Mouse (Mus musculus) liver, postnatal 0 days (tissue): Measurements from ENCODE around the gene Idua. TPM values are rescaled to one million over a fixed set of nuclear protein-coding genes. Genes with fewer than 3 reads are reported as not detected.

Experiments used
- ATAC-seq: fragments of 200-750 bp; cut with Nextera tagmentation; 2 replicates; pipeline ENCODE4 v1.8.0; 2017; ENCODE audit warnings: mild to moderate bottlenecking, moderate library complexity
- DNase-seq: peaks from one replicate; pipeline ENCODE4 v3.0.0-alpha.2; 2016
- H3K27ac ChIP-seq: fragments of 300-500 bp; sonication (generic); 2 replicates; pipeline ENCODE4 v1.5.1; 2014; ENCODE audit warnings: antibody characterized with exemption, moderate library complexity, mild to moderate bottlenecking, low read depth
- H3K27me3 ChIP-seq: fragments of 300-500 bp; sonication (generic); 2 replicates; pipeline ENCODE4 v1.6.1; 2014; ENCODE audit warnings: low read length, control low read depth, mixed read lengths; ENCODE audit not compliant: insufficient read depth
- H3K36me3 ChIP-seq: fragments of 300-500 bp; sonication (generic); replicated peaks from 2 replicates; pipeline ENCODE4 v1.6.1; 2014; ENCODE audit warnings: mild to moderate bottlenecking, control low read depth, low read length, moderate library complexity, mixed read lengths; ENCODE audit not compliant: insufficient read depth
- H3K4me1 ChIP-seq: fragments of 300-500 bp; sonication (generic); 2 replicates; pipeline ENCODE4 v1.6.1; 2014; ENCODE audit warnings: antibody characterized with exemption, mild to moderate bottlenecking, control low read depth; ENCODE audit not compliant: insufficient read depth
- H3K4me2 ChIP-seq: fragments of 300-500 bp; sonication (generic); 2 replicates; pipeline ENCODE4 v1.6.1; 2014; ENCODE audit warnings: low read depth, mild to moderate bottlenecking, low read length, moderate library complexity, mixed read lengths
- H3K4me3 ChIP-seq: fragments of 300-500 bp; sonication (generic); 2 replicates; pipeline ENCODE4 v1.5.1; 2014; ENCODE audit warnings: low read depth, low read length
- H3K9ac ChIP-seq: fragments of 300-500 bp; sonication (generic); replicated peaks from 2 replicates; pipeline ENCODE4 v1.6.1; 2014; ENCODE audit warnings: mild to moderate bottlenecking, moderate library complexity
- H3K9me3 ChIP-seq: fragments of 300-500 bp; sonication (generic); 2 replicates; pipeline ENCODE4 v1.6.1; 2016; ENCODE audit warnings: mild to moderate bottlenecking, control low read depth, low read length, mixed read lengths
- CTCF ChIP-seq: sonication (generic); IDR thresholded peaks from 2 replicates; pipeline ENCODE4 v1.5.1; 2016; ENCODE audit warnings: antibody characterized with exemption, low read depth
- EP300 ChIP-seq: IDR thresholded peaks from 2 replicates; pipeline ENCODE4 v1.6.1; 2016; ENCODE audit warnings: antibody characterized with exemption, low read depth, mild to moderate bottlenecking
- WGBS: fragments of 180-500 bp; shearing (Covaris S2); extraction: QIAGEN DNeasy Blood & Tissue Kit; methylation state at CpG from one replicate; pipeline ENCODE4 v1.1.7; 2014; ENCODE audit not compliant: insufficient replicate concordance; 5-methylcytosine and 5-hydroxymethylcytosine counted together
- polyA plus RNA-seq: library from polyadenylated mRNA; unstranded; fragments of >200 nt; fragmentation: Nextera tagmentation; extraction: Ambion mirVana; gene quantifications from 2 replicates; pipeline ENCODE4 v1.2.1, GENCODE M21; 2015

The Idua gene
- polyA plus RNA-seq, 1 experiment from 2014 or later: 3.9 TPM

- Histone ChIP-seq H3K27me3 (0 out of 2 replicates have a peak, but pooled peaks cover 3% of the 10 kb centered on the region), H3K9ac (no peak overlapping the region), H3K9me3 (no peaks in the 10 kb centered on the region), H3K4me2 (no peak overlapping the region), H3K4me1 (peaks cover 16% of the 10 kb centered on the region), H3K27ac (no peak overlapping the region), H3K36me3 (no peaks in the 10 kb centered on the region), H3K4me3 (no peak overlapping the region)
- 81% methylated on average over 4 of the region's 4 CpGs for WGBS
- DNase-seq (no peak), ATAC-seq (no peak)
- TF ChIP-seq EP300: no peak
- no peak for TF ChIP-seq CTCF
Measured at GRCm38 (mm10) chr5:108697341-108697753, 37.2 kb downstream of the Idua start.

- H3K36me3 ChIP-seq: no peaks in the 10 kb centered on the region
- peaks cover 2% of the 10 kb centered on the region; the same call in 1 of the 2 replicates for H3K4me1 ChIP-seq
- H3K9me3 ChIP-seq: no peaks in the 10 kb centered on the region
- H3K9ac ChIP-seq: no peak overlapping the region
- DNase-seq (no peak), ATAC-seq (no peak)
- no peak for TF ChIP-seq CTCF
- TF ChIP-seq EP300: no peak
- H3K4me3 ChIP-seq: no peak overlapping the region
- 58% methylated on average over 3 of the region's 3 CpGs for WGBS
- H3K27me3 ChIP-seq: no peaks in the 10 kb centered on the region
- no peak overlapping the region for H3K4me2 ChIP-seq
- H3K27ac ChIP-seq: no peak overlapping the region
Measured at GRCm38 (mm10) chr5:108700346-108700745, 40.2 kb downstream of the Idua start.

GRCm38 (mm10) chr5:108701341-108702021, 41.4 kb downstream of the Idua start:
- 80% methylated on average over 10 of the region's 10 CpGs for WGBS
- ATAC-seq (no peak), DNase-seq (no peak)
- Histone ChIP-seq H3K27me3 (no peaks in the 10 kb centered on the region), H3K4me1 (peaks cover 2% of the 10 kb centered on the region; the same call in 1 of the 2 replicates), H3K27ac (no peak overlapping the region), H3K9me3 (no peaks in the 10 kb centered on the region), H3K4me2 (no peak overlapping the region), H3K36me3 (no peaks in the 10 kb centered on the region; the same call in 1 of the 2 replicates), H3K9ac (no peak overlapping the region), H3K4me3 (no peak overlapping the region)
- TF ChIP-seq CTCF (no peak), EP300 (no peak)

- no peak overlapping the region for H3K4me2 ChIP-seq
- WGBS: 74% methylated on average over 12 of the region's 12 CpGs
- no peak for DNase-seq
Measured at GRCm38 (mm10) chr5:108703754-108704626, 43.9 kb downstream of the Idua start.

GRCm38 (mm10) chr5:108707758-108708157, 47.6 kb downstream of the Idua start:
- 44% methylated on average over 2 of the region's 2 CpGs for WGBS
- Histone ChIP-seq H3K27me3 (no peaks in the 10 kb centered on the region), H3K36me3 (no peaks in the 10 kb centered on the region; the same call in 1 of the 2 replicates), H3K4me2 (no peak overlapping the region), H3K9ac (no peak overlapping the region), H3K4me3 (no peak overlapping the region), H3K4me1 (peaks cover 19% of the 10 kb centered on the region), H3K27ac (0 out of 2 replicates have a peak overlapping the region, but pooled peaks have one; percentile 2), H3K9me3 (no peaks in the 10 kb centered on the region)
- DNase-seq (no peak), ATAC-seq (peak; percentile 82)
- TF ChIP-seq CTCF (no peak), EP300 (peak; percentile 89)

More at GRCm38 (mm10) chr5:108703754-108704626, 43.9 kb downstream of the Idua start:
- Histone ChIP-seq H3K4me1 (peaks cover 18% of the 10 kb centered on the region), H3K9ac (no peak overlapping the region), H3K4me3 (no peak overlapping the region), H3K27me3 (no peaks in the 10 kb centered on the region), H3K36me3 (no peaks in the 10 kb centered on the region; the same call in 1 of the 2 replicates), H3K9me3 (no peaks in the 10 kb centered on the region), H3K27ac (no peak overlapping the region)
- ATAC-seq: no peak
- TF ChIP-seq EP300: no peak
- no peak for TF ChIP-seq CTCF

- H3K9me3 ChIP-seq: no peaks in the 10 kb centered on the region
- 77% methylated on average over 1 of the region's 1 CpGs for WGBS
- H3K4me3 ChIP-seq: no peak overlapping the region
- H3K36me3 ChIP-seq: no peaks in the 10 kb centered on the region; the same call in 1 of the 2 replicates
- peak; percentile 58 for ATAC-seq
- peaks cover 19% of the 10 kb centered on the region for H3K4me1 ChIP-seq
- no peak for TF ChIP-seq EP300
- TF ChIP-seq CTCF: no peak
- no peak for DNase-seq
- no peak overlapping the region for H3K9ac ChIP-seq
- H3K27me3 ChIP-seq: no peaks in the 10 kb centered on the region
- 0 out of 2 replicates have a peak overlapping the region, but pooled peaks have one; percentile 2 for H3K27ac ChIP-seq
- no peak overlapping the region for H3K4me2 ChIP-seq
Measured at GRCm38 (mm10) chr5:108708419-108708818, 48.3 kb downstream of the Idua start.
